Mouse (Mus musculus): Measurements from ENCODE around the gene Gm3012. TPM values are rescaled to one million over a fixed set of nuclear protein-coding genes. Genes with fewer than 3 reads are reported as not detected.
"Not testable (repeated sequence)": the region's sequence is repeated elsewhere in the genome, so short reads cannot be mapped to it uniquely, and the experiment has no call there.

Gene Gm3012
- total RNA-seq (2021): not detected
- long read RNA-seq, experiment 1: 0 reads
- long read RNA-seq, experiment 2: 0 reads

GRCm38 (mm10) chr14:3634212-3634611 is at the start of gene Gm3012:
Gm3012 (plus strand) TSS chr14:3634512.
- DNase-seq: not testable (repeated sequence)

DNA sequence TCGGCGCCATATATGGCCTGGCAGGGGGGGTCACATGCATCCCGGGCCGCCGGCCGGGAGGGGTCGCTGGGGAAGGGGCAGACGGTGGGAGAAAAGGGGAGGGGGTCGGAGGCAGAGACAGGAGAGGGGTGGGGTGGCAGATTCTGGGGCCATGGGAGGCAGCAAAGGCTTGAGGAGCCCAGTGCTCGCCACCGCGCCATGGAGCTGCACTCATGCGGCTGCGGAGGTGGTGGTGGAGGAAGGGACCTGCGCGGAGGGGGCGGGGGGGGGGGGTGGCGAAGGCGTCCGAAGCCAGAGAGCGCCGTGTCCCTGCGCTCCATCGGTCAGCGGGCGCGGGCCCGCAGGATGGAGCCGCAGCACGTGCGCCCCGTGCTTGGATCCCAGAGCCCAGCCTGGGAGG is 17.4 kb downstream of the Gm3012 start, which contains the start of gene Gm3020:
TSS of gene Gm3020 (plus strand) at position 301 of the 400 bp plus-strand sequence.
- DNase-seq: not testable (repeated sequence)

DNA sequence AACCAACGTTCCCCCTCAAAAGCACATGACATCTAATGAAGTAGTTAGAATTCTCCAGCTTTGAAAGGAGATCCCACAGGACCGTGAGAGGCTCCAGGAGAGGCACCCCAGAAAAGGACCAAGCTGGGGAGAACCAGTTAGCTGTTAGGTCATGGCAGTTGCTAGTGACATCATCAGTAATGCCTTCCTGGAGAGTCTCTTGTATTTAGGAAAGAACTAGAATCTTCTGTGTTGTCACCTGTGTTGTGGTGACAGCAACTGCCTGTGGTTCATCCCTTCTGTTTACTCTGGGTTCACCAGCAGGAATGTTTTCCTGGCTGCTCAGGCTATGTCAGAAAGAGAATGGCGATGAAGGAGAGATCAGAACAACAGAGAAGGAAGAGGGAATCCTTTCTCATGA is 54.2 kb downstream of the Gm3012 start, which contains the start of gene Gm3043:
TSS of gene Gm3043 (plus strand) at position 301 of the 400 bp plus-strand sequence.
- DNase-seq: not testable (repeated sequence)

Other genes with a start within 250 kb of the Gm3012 start
- gene Gm10413, start 239.4 kb upstream of the Gm3012 start, total RNA-seq (2021): not detected
- gene Gm10409, start 221.9 kb upstream of the Gm3012 start, total RNA-seq (2021): not detected
- not detected for gene Gm3005, start 206.4 kb upstream of the Gm3012 start, total RNA-seq (2021)
- not detected for gene Gm10408, start 185.1 kb upstream of the Gm3012 start, total RNA-seq (2021)
- not detected for gene Gm3020, start 17.5 kb downstream of the Gm3012 start, total RNA-seq (2021)
- not detected for gene Gm3043, start 54.3 kb downstream of the Gm3012 start, total RNA-seq (2021)
- gene Gm3002, start 175.6 kb downstream of the Gm3012 start, total RNA-seq (2021): under 1 TPM in 1 of 2 experiments, not detected in 1; 0.20 TPM
- gene Gm3033, start 211.7 kb downstream of the Gm3012 start, total RNA-seq (2021): not detected
- gene Gm2916, start 249.7 kb downstream of the Gm3012 start, total RNA-seq (2021): not detected